Mouse (Mus musculus) thymus, adult 2 months (tissue): ENCODE data around the gene Aifm3. TPM values are rescaled to one million over a fixed set of nuclear protein-coding genes. Genes with fewer than 3 reads are reported as not detected.
A peak's percentile ranks its signal among the peaks of the same experiment; 100 is the strongest.

Experiments
- DNase-seq: peaks from one replicate; pipeline ENCODE4 v3.0.0; 2021
- H3K27ac ChIP-seq: fragments of 200-500 bp; 2 replicates; pipeline ENCODE4 v1.5.1; 2012; ENCODE audit warnings: low read length, control low read depth; ENCODE audit not compliant: control insufficient read depth, insufficient read depth
- H3K27me3 ChIP-seq: fragments of 200-500 bp; 2 replicates; pipeline ENCODE4 v1.6.1; 2012; ENCODE audit warnings: mild to moderate bottlenecking, low read length, moderate library complexity, mixed read lengths; ENCODE audit not compliant: control insufficient read depth, insufficient read depth
- H3K36me3 ChIP-seq: fragments of 200-500 bp; 2 replicates; pipeline ENCODE4 v1.6.1; 2012; ENCODE audit warnings: mild to moderate bottlenecking, low read length, moderate library complexity; ENCODE audit not compliant: control insufficient read depth, insufficient read depth
- H3K4me1 ChIP-seq: fragments of 200-500 bp; replicated peaks from 2 replicates; pipeline ENCODE4 v1.6.1; 2012; ENCODE audit warnings: low read length; ENCODE audit not compliant: control insufficient read depth, insufficient read depth
- H3K4me3 ChIP-seq: fragments of 200-500 bp; 2 replicates; pipeline ENCODE4 v1.5.1; 2012; ENCODE audit warnings: mild to moderate bottlenecking, low read length, control low read depth, moderate library complexity; ENCODE audit not compliant: control insufficient read depth, insufficient read depth
- CTCF ChIP-seq: fragments of 200-500 bp; IDR thresholded peaks from 2 replicates; pipeline ENCODE4 v1.5.1; 2012; ENCODE audit warnings: mild to moderate bottlenecking, control low read depth, low read length, moderate library complexity, borderline replicate concordance; ENCODE audit not compliant: control insufficient read depth, poor library complexity, insufficient read depth; ENCODE audit errors: extremely low read depth
- POLR2A ChIP-seq: fragments of 200-500 bp; IDR thresholded peaks from 2 replicates; pipeline ENCODE4 v1.6.1; 2012; ENCODE audit warnings: mild to moderate bottlenecking, low read length, control low read depth, moderate library complexity; ENCODE audit not compliant: control insufficient read depth, poor library complexity, insufficient read depth; ENCODE audit errors: extremely low read depth
- WGBS: fragments of 180-500 bp; shearing (Covaris S2); methylation state at CpG from one replicate; pipeline ENCODE4 v1.1.7; 2018; 5-methylcytosine and 5-hydroxymethylcytosine counted together
- polyA plus RNA-seq: library from polyadenylated mRNA; depleted of rRNA; stranded (reverse); fragments of >200 nt; gene quantifications from 2 replicates; pipeline ENCODE4 v1.2.3, GENCODE M21; 2012; rRNA removed

Aifm3 gene
- 0.93 and 1.4 TPM in 2 replicates for polyA plus RNA-seq

GRCm38 (mm10) chr16:17489469-17490111 lies at the start of gene Aifm3:
Aifm3 (plus strand) TSS chr16:17489611.
- Histone ChIP-seq H3K4me1 (peaks cover 12% of the 10 kb centered on the region), H3K4me3 (peak within 1 kb of the TSS; percentile 25; the same call in 1 of the 2 replicates), H3K36me3 (peaks cover 20% of the 10 kb centered on the region), H3K27me3 (no peaks in the 10 kb centered on the region), H3K27ac (no peak within 1 kb of the TSS)
- TF ChIP-seq CTCF (no peak), POLR2A (no peak)
- 11% methylated on average over 47 of the region's 47 CpGs for WGBS
- DNase-seq: peak; percentile 29

- Histone ChIP-seq H3K36me3 (no peaks in the 10 kb centered on the region), H3K27ac (peak within 1 kb of the TSS; percentile 11; the same call in 1 of the 2 replicates), H3K4me1 (peaks cover 7% of the 10 kb centered on the region; the same call in 1 of the 2 replicates), H3K27me3 (no peaks in the 10 kb centered on the region), H3K4me3 (peak within 1 kb of the TSS; percentile 94)
- under 1% methylated on average over 63 of the region's 63 CpGs for WGBS
- DNase-seq: peak; percentile 98
- no peak for TF ChIP-seq CTCF
- peak; percentile 89 for TF ChIP-seq POLR2A
Observed at GRCm38 (mm10) chr16:17451541-17452372, 37.7 kb upstream of the Aifm3 start, which contains the start of gene Crkl. Crkl (plus strand) TSS chr16:17451987.

GRCm38 (mm10) chr16:17452373-17452715 lies 37.1 kb upstream of the Aifm3 start:
- no peak for DNase-seq
- under 1% methylated on average over 24 of the region's 24 CpGs for WGBS
- Histone ChIP-seq H3K4me1 (peaks cover 7% of the 10 kb centered on the region; the same call in 1 of the 2 replicates), H3K4me3 (peak overlapping the region; percentile 94), H3K27ac (peak overlapping the region; percentile 11; the same call in 1 of the 2 replicates), H3K27me3 (no peaks in the 10 kb centered on the region), H3K36me3 (no peaks in the 10 kb centered on the region)
- no peak for TF ChIP-seq CTCF
- TF ChIP-seq POLR2A: no peak

GRCm38 (mm10) chr16:17456901-17457300 lies 32.5 kb upstream of the Aifm3 start:
- H3K4me3 ChIP-seq: no peak overlapping the region
- no peak overlapping the region for H3K27ac ChIP-seq
- H3K4me1 ChIP-seq: peaks cover 5% of the 10 kb centered on the region; the same call in 1 of the 2 replicates
- TF ChIP-seq POLR2A (no peak), CTCF (no peak)
- WGBS: 100% methylated on average over 1 of the region's 1 CpGs
- no peaks in the 10 kb centered on the region for H3K27me3 ChIP-seq
- H3K36me3 ChIP-seq: peaks cover 4% of the 10 kb centered on the region
- no peak for DNase-seq

- 78% methylated on average over 4 of the region's 4 CpGs for WGBS
- TF ChIP-seq POLR2A (no peak), CTCF (no peak)
- peaks cover 4% of the 10 kb centered on the region for H3K36me3 ChIP-seq
- no peaks in the 10 kb centered on the region for H3K27me3 ChIP-seq
- no peak overlapping the region for H3K4me3 ChIP-seq
- no peak overlapping the region for H3K27ac ChIP-seq
- H3K4me1 ChIP-seq: peaks cover 3% of the 10 kb centered on the region; the same call in 1 of the 2 replicates
- peak; percentile 65 for DNase-seq
Observed at GRCm38 (mm10) chr16:17460254-17460653, 29.2 kb upstream of the Aifm3 start.

GRCm38 (mm10) chr16:17461596-17461995 lies 27.8 kb upstream of the Aifm3 start:
- 26% methylated on average over 1 of the region's 1 CpGs for WGBS
- no peaks in the 10 kb centered on the region for H3K27me3 ChIP-seq
- no peak overlapping the region for H3K27ac ChIP-seq
- no peak for TF ChIP-seq CTCF
- no peak for TF ChIP-seq POLR2A
- H3K4me3 ChIP-seq: no peak overlapping the region
- no peaks in the 10 kb centered on the region for H3K4me1 ChIP-seq
- DNase-seq: no peak
- H3K36me3 ChIP-seq: peaks cover 4% of the 10 kb centered on the region

GRCm38 (mm10) chr16:17463184-17463583 lies 26.2 kb upstream of the Aifm3 start:
- Histone ChIP-seq H3K27me3 (no peaks in the 10 kb centered on the region), H3K36me3 (peaks cover 2% of the 10 kb centered on the region), H3K27ac (no peak overlapping the region), H3K4me1 (no peaks in the 10 kb centered on the region), H3K4me3 (no peak overlapping the region)
- TF ChIP-seq POLR2A (no peak), CTCF (no peak)
- 94% methylated on average over 2 of the region's 2 CpGs for WGBS
- DNase-seq: no peak
